In the genomic region with DNA sequence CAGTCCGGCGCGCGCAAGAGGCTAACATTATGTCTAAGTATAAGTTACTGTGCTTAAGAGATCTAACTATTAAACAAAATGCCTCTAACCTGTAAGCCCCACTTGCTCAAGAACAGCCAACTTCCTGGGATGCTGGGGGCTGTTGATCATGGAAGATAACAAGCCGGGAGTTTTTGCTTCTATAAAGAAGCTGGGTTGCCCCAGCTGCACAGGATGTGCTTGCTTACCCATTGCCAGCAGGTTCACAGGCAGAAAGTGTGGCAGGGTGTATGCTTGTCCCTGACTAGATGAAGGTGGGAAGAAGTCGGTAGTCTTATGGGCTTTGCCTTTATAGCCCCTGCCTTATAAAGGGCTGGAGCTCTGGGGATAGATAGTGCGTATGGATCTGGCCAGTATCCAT, we compare ENCODE assay signal across 20 mouse cellular contexts. TPM values are rescaled to one million over a fixed set of nuclear protein-coding genes. Genes with fewer than 3 reads are reported as not detected.
DNase-seq lines count a peak whose midpoint lies in the region; TF ChIP-seq lines count a peak whose summit lies in the region.
"Had no signal": no experiment of that assay in that cellular context is flagged by ENCODE, and none has a peak within 500 bp of the region (broad histone marks: within the 10 kb centered on the region; RNA-seq: fewer than 3 reads in every experiment).

No protein-coding gene starts in this region.

- peaks cover 36% of the 10 kb centered on the region for H3K4me1 ChIP-seq in thymus, adult 2 months (replicated peaks; ENCODE audit: control insufficient read depth, insufficient read depth, low read length)
- H3K4me1 ChIP-seq: embryonic facial prominence, embryonic 13.5 days; forebrain, embryonic 12.5 days; heart, embryonic 13.5 days; hindbrain, embryonic 15.5 days had no signal

- H3K27ac ChIP-seq in thymus, adult 2 months (ENCODE audit: control insufficient read depth, insufficient read depth, low read length) = peak overlapping the region; percentile 68
- H3K27ac ChIP-seq: embryonic facial prominence, embryonic 13.5 days; forebrain, embryonic 12.5 days; heart, embryonic 13.5 days; hindbrain, embryonic 15.5 days had no signal

- no peak for TF ChIP-seq POLR2A in thymus, adult 2 months (IDR thresholded peaks at IDR 0.05; ENCODE audit: control insufficient read depth, extremely low read depth, insufficient read depth, low read length, poor library complexity)

- no peak overlapping the region for H3K4me3 ChIP-seq in thymus, adult 2 months (ENCODE audit: control insufficient read depth, insufficient read depth, low read length)
- H3K4me3 ChIP-seq: embryonic facial prominence, embryonic 13.5 days; forebrain, embryonic 12.5 days; heart, embryonic 13.5 days; hindbrain, embryonic 15.5 days had no signal

- WGBS in thymus, adult 2 months = 72% methylated on average over 7 of the region's 7 CpGs

- no peaks in the 10 kb centered on the region for H3K27me3 ChIP-seq in thymus, adult 2 months (ENCODE audit: control insufficient read depth, insufficient read depth, low read length)
- H3K27me3 ChIP-seq: hindbrain, embryonic 15.5 days had no signal

- peaks cover 13% of the 10 kb centered on the region for H3K36me3 ChIP-seq in thymus, adult 2 months (ENCODE audit: control insufficient read depth, insufficient read depth, low read length)
- H3K36me3 ChIP-seq: embryonic facial prominence, embryonic 13.5 days; forebrain, embryonic 12.5 days; heart, embryonic 13.5 days; hindbrain, embryonic 15.5 days had no signal

- no peak for TF ChIP-seq CTCF in thymus, adult 2 months (IDR thresholded peaks at IDR 0.05; ENCODE audit: borderline replicate concordance, control insufficient read depth, extremely low read depth, insufficient read depth, low read length, poor library complexity)

- peak; percentile 19 for DNase-seq in testis, postnatal 14 days (ENCODE audit: low spot score)
- DNase-seq in testis, postnatal 10 days (ENCODE audit: low spot score) = no peak
- peak; percentile 59 for DNase-seq in thymus, adult 2 months
- DNase-seq in thymus, postnatal 25 days = peak; percentile 67
- no peak for DNase-seq in kidney, postnatal 4 days
- no peak for DNase-seq in ovary, postnatal 10 days (ENCODE audit: low spot score)
- no peak for DNase-seq in lung, postnatal 4 days
- DNase-seq: adrenal gland, postnatal 10 days; cerebellum, adult 11 months; cerebellum, adult 8-10 months; cerebellum, postnatal 36 days; gastrocnemius, postnatal 14 days had no signal

RNA-seq across cellular contexts. Expression of a gene that starts 12.8 kb away (rescaled TPM):
- polyA plus RNA-seq in thymus, adult 2 months (2012; rRNA removed) = 343 and 451 TPM in 2 replicates
- polyA plus RNA-seq: brain, embryonic 14.5 days; embryonic facial prominence, embryonic 13.5 days; forebrain, embryonic 12.5 days; forebrain, embryonic 16.5 days had no signal

RNA-seq across cellular contexts. Expression of a gene that starts 15.0 kb away (rescaled TPM):
- polyA plus RNA-seq in thymus, adult 2 months (2012; rRNA removed) = 214 and 262 TPM in 2 replicates
- polyA plus RNA-seq: brain, embryonic 14.5 days; embryonic facial prominence, embryonic 13.5 days; forebrain, embryonic 12.5 days; forebrain, embryonic 16.5 days; heart, postnatal 0 days; hindbrain, embryonic 15.5 days had no signal

RNA-seq across cellular contexts. Expression of a gene that starts 16.4 kb away (rescaled TPM):
- 183 and 216 TPM in 2 replicates for polyA plus RNA-seq in thymus, adult 2 months (2012; rRNA removed)
- polyA plus RNA-seq: brain, embryonic 14.5 days; forebrain, embryonic 16.5 days; frontal cortex, adult 2 months; heart, postnatal 0 days; hindbrain, embryonic 15.5 days had no signal

RNA-seq across cellular contexts. Expression of a gene that starts 31.2 kb away (rescaled TPM):
- polyA plus RNA-seq in thymus, adult 2 months (2012; rRNA removed) = 23.0 and 23.7 TPM in 2 replicates

RNA-seq across cellular contexts. Expression of a gene that starts 43.0 kb away (rescaled TPM):
- 10.1 and 11.6 TPM in 2 replicates for polyA plus RNA-seq in thymus, adult 2 months (2012; rRNA removed)

Comparison
In these comparisons a context has a peak if more than half of its experiments do, and no peak if none do; other contexts are left out.
1. DNase-seq: peak in testis, postnatal 14 days (single experiment), thymus, adult 2 months (single experiment) and thymus, postnatal 25 days (single experiment); none in testis, postnatal 10 days (single experiment), kidney, postnatal 4 days (0 of 2), ovary, postnatal 10 days (single experiment) and lung, postnatal 4 days (0 of 2).